Mouse (Mus musculus): ENCODE data around the gene Pzp.
A peak's percentile ranks its signal among the peaks of the same experiment; 100 is the strongest.

Pzp gene

GRCm38 (mm10) chr6:128479463-128480454 is 46.8 kb downstream of the Pzp start:
- peak; percentile 81 to 92 for DNase-seq (ENCODE audit: low spot score in 2 of 2)

- DNase-seq (ENCODE audit: low spot score in 2 of 2): no peak
These were observed 49.0 kb downstream of the Pzp start for GRCm38 (mm10) chr6:128477495-128477894.

GRCm38 (mm10) chr6:128474112-128474511 is 52.4 kb downstream of the Pzp start:
- DNase-seq (ENCODE audit: low spot score in 2 of 2): no peak

GRCm38 (mm10) chr6:128469451-128469850 is 57.1 kb downstream of the Pzp start:
- no peak for DNase-seq (ENCODE audit: low spot score in 2 of 2)

- no peak for DNase-seq (ENCODE audit: low spot score in 2 of 2)
These were observed 59.2 kb downstream of the Pzp start for GRCm38 (mm10) chr6:128467298-128467697.

- no peak for DNase-seq (ENCODE audit: low spot score in 2 of 2)
These were observed 60.0 kb downstream of the Pzp start for GRCm38 (mm10) chr6:128466563-128466962.

GRCm38 (mm10) chr6:128466043-128466442 is 60.5 kb downstream of the Pzp start:
- DNase-seq (ENCODE audit: low spot score in 2 of 2): no peak

GRCm38 (mm10) chr6:128464996-128465395 is 61.5 kb downstream of the Pzp start:
- DNase-seq (ENCODE audit: low spot score in 2 of 2): no peak

GRCm38 (mm10) chr6:128461606-128462005 is 64.9 kb downstream of the Pzp start:
- DNase-seq (ENCODE audit: low spot score in 2 of 2): no peak

- no peak for DNase-seq (ENCODE audit: low spot score in 2 of 2)
These were observed 65.6 kb downstream of the Pzp start for GRCm38 (mm10) chr6:128460729-128461503.

GRCm38 (mm10) chr6:128460321-128460720 is 66.2 kb downstream of the Pzp start:
- DNase-seq (ENCODE audit: low spot score in 2 of 2): no peak

GRCm38 (mm10) chr6:128457186-128457585 is 69.3 kb downstream of the Pzp start:
- DNase-seq (ENCODE audit: low spot score in 2 of 2): no peak

- no peak for DNase-seq (ENCODE audit: low spot score in 2 of 2)
These were observed 70.5 kb downstream of the Pzp start for GRCm38 (mm10) chr6:128455835-128456605.

GRCm38 (mm10) chr6:128447063-128447462 is 79.5 kb downstream of the Pzp start:
- DNase-seq (ENCODE audit: low spot score in 2 of 2): no peak

GRCm38 (mm10) chr6:128445761-128446535 is 80.6 kb downstream of the Pzp start:
- DNase-seq (ENCODE audit: low spot score in 2 of 2): peak in 1 of 2 experiments; percentile 45

GRCm38 (mm10) chr6:128440238-128440637 is 86.3 kb downstream of the Pzp start:
- no peak for DNase-seq (ENCODE audit: low spot score in 2 of 2)

GRCm38 (mm10) chr6:128438871-128439341 is 87.6 kb downstream of the Pzp start:
- no peak for DNase-seq (ENCODE audit: low spot score in 2 of 2)

- DNase-seq (ENCODE audit: low spot score in 2 of 2): peak; percentile 86 to 94
These were observed 88.1 kb downstream of the Pzp start, which contains the start of gene Fkbp4 for GRCm38 (mm10) chr6:128438317-128438870. Gene Fkbp4, minus strand, starts transcription at chr6:128438677.

- DNase-seq (ENCODE audit: low spot score in 2 of 2): peak in 1 of 2 experiments; percentile 63
These were observed 88.7 kb downstream of the Pzp start for GRCm38 (mm10) chr6:128437731-128438316.

- no peak for DNase-seq (ENCODE audit: low spot score in 2 of 2)
These were observed 89.2 kb downstream of the Pzp start for GRCm38 (mm10) chr6:128437288-128437687.

Data from frontal cortex, postnatal 10 days (tissue).